Mouse (Mus musculus): ENCODE results near the gene Smim11.

DNA sequence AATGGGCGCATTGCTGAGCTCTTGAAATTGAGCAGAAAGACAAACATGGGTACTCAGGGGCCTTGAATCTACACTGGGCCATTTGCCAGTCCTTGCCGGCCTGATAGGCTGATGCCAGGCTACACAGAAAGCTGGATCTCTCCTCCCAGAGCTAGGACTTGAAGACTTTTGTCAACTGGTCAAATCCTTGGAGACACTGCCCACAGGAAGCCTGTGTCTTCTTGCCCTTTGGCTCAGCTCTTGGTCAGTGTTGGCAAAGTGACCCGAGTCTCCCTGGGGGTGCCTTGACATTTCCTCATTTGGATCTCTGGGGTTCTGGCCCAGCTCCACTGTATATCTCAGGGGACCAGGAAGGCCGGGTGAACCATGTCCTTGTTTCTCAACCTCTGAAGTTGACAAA, 25.6 kb upstream of the Smim11 start:
- TF ChIP-seq POLR2A (IDR thresholded peaks at IDR 0.05; ENCODE audit: borderline replicate concordance, extremely low read depth, insufficient read depth, insufficient read length, poor library complexity, severe bottlenecking) (no peak), CTCF (IDR thresholded peaks at IDR 0.05; ENCODE audit: borderline replicate concordance, extremely low read depth, insufficient read depth, insufficient read length) (no peak)
